Mouse (Mus musculus) stomach, postnatal 0 days (tissue): ENCODE measurements around the gene Dohh. TPM values are rescaled to one million over a fixed set of nuclear protein-coding genes. Genes with fewer than 3 reads are reported as not detected.

ENCODE experiments used
- ATAC-seq: fragments of 200-750 bp; cut with Nextera tagmentation; 2 replicates; pipeline ENCODE4 v1.8.0; 2017; ENCODE audit not compliant: low FRiP score, low TSS enrichment
- DNase-seq: peaks from one replicate; pipeline ENCODE4 v3.0.0-alpha.2; 2016; ENCODE audit warnings: low spot score
- H3K27ac ChIP-seq: fragments of 300-500 bp; sonication (generic); replicated peaks from 2 replicates; pipeline ENCODE4 v1.5.1; 2014; ENCODE audit warnings: mild to moderate bottlenecking, control low read depth
- H3K27me3 ChIP-seq: fragments of 300-500 bp; sonication (generic); 2 replicates; pipeline ENCODE4 v1.6.1; 2014; ENCODE audit warnings: low read length; ENCODE audit not compliant: control insufficient read depth, insufficient read depth
- H3K36me3 ChIP-seq: fragments of 300-500 bp; sonication (generic); 2 replicates; pipeline ENCODE4 v1.6.1; 2014; ENCODE audit warnings: low read length, mixed read lengths; ENCODE audit not compliant: control insufficient read depth, insufficient read depth
- H3K4me1 ChIP-seq: fragments of 300-500 bp; sonication (generic); replicated peaks from 2 replicates; pipeline ENCODE4 v1.6.1; 2014; ENCODE audit warnings: antibody characterized with exemption; ENCODE audit not compliant: control insufficient read depth, insufficient read depth
- H3K4me2 ChIP-seq: fragments of 300-500 bp; sonication (generic); replicated peaks from 2 replicates; pipeline ENCODE4 v1.6.1; 2014; ENCODE audit warnings: low read depth, mild to moderate bottlenecking, control low read depth, moderate library complexity
- H3K4me3 ChIP-seq: fragments of 300-500 bp; sonication (generic); 2 replicates; pipeline ENCODE4 v1.5.1; 2014; ENCODE audit warnings: low read depth, low read length, control low read depth
- H3K9ac ChIP-seq: fragments of 300-500 bp; sonication (generic); 2 replicates; pipeline ENCODE4 v1.6.1; 2014; ENCODE audit warnings: mild to moderate bottlenecking, low read length, control low read depth, mixed read lengths
- H3K9me3 ChIP-seq: fragments of 300-500 bp; sonication (generic); 2 replicates; pipeline ENCODE4 v1.6.1; 2016; ENCODE audit warnings: low read length; ENCODE audit not compliant: control insufficient read depth
- CTCF ChIP-seq: IDR thresholded peaks from 2 replicates; pipeline ENCODE4 v1.5.1; 2016; ENCODE audit warnings: antibody characterized with exemption, low read depth, mild to moderate bottlenecking, moderate library complexity
- EP300 ChIP-seq: optimal IDR thresholded peaks from 2 replicates; pipeline ENCODE3; 2016; ENCODE audit warnings: antibody characterized with exemption
- WGBS: fragments of 180-500 bp; shearing (Covaris S2); extraction: QIAGEN DNeasy Blood & Tissue Kit; methylation state at CpG from one replicate; pipeline ENCODE4 v1.1.7; 2014; 5-methylcytosine and 5-hydroxymethylcytosine counted together
- polyA plus RNA-seq: library from polyadenylated mRNA; unstranded; fragments of >200 nt; fragmentation: Nextera tagmentation; extraction: Ambion mirVana; gene quantifications from 2 replicates; pipeline ENCODE4 v1.2.1, GENCODE M21; 2015

Gene Dohh
- polyA plus RNA-seq, 1 experiment from 2014 or later: 59.4 TPM

DNA sequence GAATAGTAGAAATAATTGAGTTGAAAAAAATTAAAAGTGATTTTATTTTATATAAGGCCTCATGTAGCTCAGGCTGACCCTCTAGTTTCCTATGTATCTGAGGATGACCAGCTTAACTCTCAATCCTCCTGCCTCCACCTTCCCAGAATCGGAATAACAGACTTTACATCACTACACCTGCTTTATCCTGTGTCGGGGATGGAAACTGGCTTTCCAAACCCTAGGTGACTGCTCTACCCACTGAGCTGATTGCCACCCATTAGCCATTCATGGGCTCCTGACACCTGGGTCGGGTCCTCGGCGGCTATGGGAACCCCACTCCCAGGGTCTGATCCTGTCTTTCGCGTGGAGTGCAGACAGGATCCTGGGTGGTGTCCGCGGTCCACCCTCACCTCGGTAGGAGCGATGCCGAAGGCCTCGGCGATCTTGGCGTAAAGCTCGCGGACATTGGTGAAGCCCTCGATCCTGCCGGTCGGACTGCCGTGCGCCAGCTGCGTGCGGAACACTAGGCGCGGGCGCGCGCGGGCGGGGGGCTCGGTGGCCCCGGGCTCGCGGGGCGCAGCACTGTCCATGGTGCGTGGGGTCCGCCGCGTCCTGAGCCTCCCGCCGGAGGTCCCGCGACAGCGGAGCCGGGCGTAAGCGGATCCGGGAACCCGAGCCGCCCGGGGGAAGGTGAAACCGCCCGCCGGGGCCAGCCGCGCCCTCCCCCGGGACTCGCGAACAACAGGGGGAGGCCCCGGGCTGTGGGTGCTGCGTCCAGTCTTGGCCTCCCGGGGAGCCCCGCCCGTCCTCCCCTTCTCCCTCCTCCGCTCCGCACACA, 41.3 kb upstream of the Dohh start, which contains the start of gene Gipc3:
Gipc3 (minus strand) TSS at position 581 of the 820 bp plus-strand sequence.
- 6% methylated on average over 43 of the region's 67 CpGs for WGBS
- TF ChIP-seq CTCF (no peak), EP300 (no peak)
- no peaks in the 10 kb centered on the region; the same call in 1 of the 2 replicates for H3K4me1 ChIP-seq
- H3K27ac ChIP-seq: no peak within 1 kb of the TSS
- no peak for DNase-seq
- H3K4me3 ChIP-seq: peak within 1 kb of the TSS; percentile 48
- H3K36me3 ChIP-seq: no peaks in the 10 kb centered on the region
- 0 out of 2 replicates have a peak, but pooled peaks cover 3% of the 10 kb centered on the region for H3K27me3 ChIP-seq
- ATAC-seq: no peak
- H3K9ac ChIP-seq: peak within 1 kb of the TSS; percentile 68
- H3K9me3 ChIP-seq: no peaks in the 10 kb centered on the region
- H3K4me2 ChIP-seq: peak within 1 kb of the TSS; percentile 84

DNA sequence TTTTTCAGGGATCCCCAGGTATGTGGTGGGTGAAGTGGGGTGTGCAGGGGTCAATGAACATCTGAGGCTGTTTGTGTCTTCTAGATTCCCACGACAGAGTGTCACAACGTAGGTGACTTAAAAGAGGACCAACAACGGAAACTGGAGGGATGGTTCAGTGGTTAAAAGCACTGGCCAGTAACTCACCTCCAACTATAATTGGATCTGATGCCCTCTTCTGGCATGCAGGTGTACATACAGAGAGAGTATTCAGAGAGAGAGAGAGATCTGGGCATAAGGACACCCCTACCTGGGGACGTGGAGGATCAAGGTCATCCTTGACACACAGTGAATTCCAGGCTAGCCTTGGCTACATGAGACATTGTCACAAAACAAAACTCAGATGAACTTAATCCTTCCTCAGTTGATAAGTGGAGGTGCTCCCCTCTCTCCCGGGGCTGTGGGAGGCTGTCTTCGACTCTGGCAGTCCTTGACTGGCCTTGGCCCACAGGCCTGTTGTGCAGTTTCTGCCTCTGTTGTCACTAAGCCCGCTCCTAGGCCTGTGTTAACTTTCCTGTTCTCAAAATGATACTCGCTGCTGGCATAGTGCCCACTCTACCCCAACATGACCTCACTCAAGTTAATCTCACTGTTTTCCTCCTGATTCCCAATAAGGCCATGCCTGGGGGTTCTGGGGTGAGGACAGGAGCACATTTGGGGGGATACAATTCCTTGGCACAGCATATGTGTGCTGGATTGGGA, 39.6 kb upstream of the Dohh start:
- no peak overlapping the region for H3K4me3 ChIP-seq
- 0 out of 2 replicates have a peak, but pooled peaks cover 3% of the 10 kb centered on the region for H3K27me3 ChIP-seq
- H3K4me2 ChIP-seq: no peak overlapping the region
- TF ChIP-seq EP300 (no peak), CTCF (peak; percentile 59)
- WGBS: 41% methylated on average over 8 of the region's 8 CpGs
- no peaks in the 10 kb centered on the region for H3K9me3 ChIP-seq
- no peaks in the 10 kb centered on the region for H3K36me3 ChIP-seq
- DNase-seq (no peak), ATAC-seq (no peak)
- no peak overlapping the region for H3K9ac ChIP-seq
- no peak overlapping the region for H3K27ac ChIP-seq
- H3K4me1 ChIP-seq: peaks cover 4% of the 10 kb centered on the region

DNA sequence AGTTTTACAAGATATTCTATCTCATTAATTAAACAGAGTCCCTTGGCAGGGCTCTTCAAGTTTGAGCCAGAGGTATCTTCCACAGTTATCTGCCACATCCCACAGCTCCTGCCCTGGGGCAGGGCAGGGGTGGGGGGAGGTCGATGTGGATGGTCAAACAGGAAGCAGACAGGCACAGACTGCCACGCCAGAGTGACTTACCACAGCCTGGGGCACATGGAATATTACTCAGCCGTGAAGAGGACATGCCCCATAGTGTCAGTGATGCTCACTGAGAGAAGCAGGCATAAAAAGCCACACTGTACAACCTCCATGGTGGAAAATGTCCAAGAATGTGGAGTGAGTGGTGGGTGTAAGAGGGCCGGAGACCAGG, 39.1 kb upstream of the Dohh start:
- TF ChIP-seq EP300: no peak
- no peak for TF ChIP-seq CTCF
- Histone ChIP-seq H3K4me2 (no peak overlapping the region), H3K36me3 (no peaks in the 10 kb centered on the region), H3K9ac (no peak overlapping the region), H3K9me3 (no peaks in the 10 kb centered on the region), H3K27ac (no peak overlapping the region), H3K4me1 (peaks cover 5% of the 10 kb centered on the region), H3K27me3 (0 out of 2 replicates have a peak, but pooled peaks cover 3% of the 10 kb centered on the region), H3K4me3 (no peak overlapping the region)
- WGBS: 86% methylated on average over 4 of the region's 4 CpGs
- ATAC-seq (no peak), DNase-seq (no peak)

DNA sequence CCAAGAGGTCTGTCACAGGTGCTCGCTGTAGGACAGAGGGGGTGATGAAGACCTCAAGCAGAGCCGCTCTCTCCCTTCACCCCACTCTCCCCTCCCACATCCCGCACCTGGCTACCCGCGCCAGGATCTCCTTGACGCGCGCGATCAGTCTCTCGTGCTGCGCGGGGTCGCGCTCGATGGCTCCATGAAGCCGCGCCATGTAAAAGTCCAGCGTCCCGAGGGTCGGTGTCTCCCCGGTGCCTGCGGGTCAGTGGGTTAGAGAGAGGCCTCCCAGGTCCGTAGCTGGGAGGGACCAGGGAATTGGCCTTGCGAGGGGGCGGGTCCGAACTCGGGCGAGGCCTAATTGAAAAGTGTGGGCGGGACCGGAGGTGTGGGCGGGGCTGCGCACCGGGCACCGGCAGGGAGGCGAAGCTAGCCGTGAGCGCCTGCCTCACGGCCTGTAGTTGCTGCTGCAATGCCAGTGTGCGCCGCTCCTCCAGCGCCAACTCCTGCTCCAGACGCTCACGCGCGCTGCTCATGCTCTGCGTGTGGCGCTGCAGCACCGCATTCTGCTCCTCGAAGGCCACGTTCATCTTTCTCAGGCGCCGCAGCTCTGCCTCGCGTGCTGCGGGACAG, 37.7 kb upstream of the Dohh start:
- ATAC-seq: peak; percentile 55

DNA sequence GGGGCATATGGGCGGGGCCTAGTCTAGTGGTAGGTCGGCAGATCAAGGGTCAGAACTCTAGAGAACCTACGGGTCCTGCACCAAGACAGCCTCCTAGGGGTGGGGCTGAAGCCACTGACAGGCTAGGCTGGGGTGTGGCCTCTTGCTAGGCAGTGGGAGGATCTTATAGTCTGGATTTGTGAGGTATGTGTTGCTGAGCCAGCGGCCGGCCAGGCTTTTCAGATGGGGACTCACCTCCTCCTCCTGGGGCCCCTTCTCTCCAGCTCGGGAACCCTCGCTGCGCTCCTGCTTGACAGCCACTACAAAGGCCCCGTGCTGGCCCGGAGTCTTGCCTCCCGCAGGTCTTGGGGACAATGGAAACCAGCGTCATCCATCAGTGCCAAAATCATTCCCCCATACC, 35.1 kb upstream of the Dohh start:
- ATAC-seq (peak; percentile 38; the same call in 1 of the 2 replicates), DNase-seq (peak; percentile 77)
- H3K27ac ChIP-seq: peak overlapping the region; percentile 91
- H3K36me3 ChIP-seq: no peaks in the 10 kb centered on the region
- TF ChIP-seq CTCF (peak; percentile 19; the same call in 1 of the 2 replicates), EP300 (no peak)
- no peaks in the 10 kb centered on the region for H3K9me3 ChIP-seq
- 5% methylated on average over 11 of the region's 12 CpGs for WGBS
- H3K4me2 ChIP-seq: peak overlapping the region; percentile 90
- peaks cover 5% of the 10 kb centered on the region for H3K4me1 ChIP-seq
- H3K9ac ChIP-seq: peak overlapping the region; percentile 82
- H3K27me3 ChIP-seq: no peaks in the 10 kb centered on the region
- H3K4me3 ChIP-seq: peak overlapping the region; percentile 71

More for the DNA sequence above, 37.7 kb upstream of the Dohh start:
- Histone ChIP-seq H3K27ac (peak overlapping the region; percentile 65; the same call in 1 of the 2 replicates), H3K9ac (0 out of 2 replicates have a peak overlapping the region, but pooled peaks have one; percentile 31), H3K4me3 (no peak overlapping the region), H3K36me3 (no peaks in the 10 kb centered on the region), H3K9me3 (no peaks in the 10 kb centered on the region), H3K4me2 (peak overlapping the region; percentile 46), H3K27me3 (0 out of 2 replicates have a peak, but pooled peaks cover 3% of the 10 kb centered on the region), H3K4me1 (peaks cover 5% of the 10 kb centered on the region)
- 18% methylated on average over 52 of the region's 55 CpGs for WGBS
- peak; percentile 93 for DNase-seq
- no peak for TF ChIP-seq EP300
- peak; percentile 62 for TF ChIP-seq CTCF
